Mouse (Mus musculus): Measurements from ENCODE around the gene Gm5431.

Gene Gm5431

DNA sequence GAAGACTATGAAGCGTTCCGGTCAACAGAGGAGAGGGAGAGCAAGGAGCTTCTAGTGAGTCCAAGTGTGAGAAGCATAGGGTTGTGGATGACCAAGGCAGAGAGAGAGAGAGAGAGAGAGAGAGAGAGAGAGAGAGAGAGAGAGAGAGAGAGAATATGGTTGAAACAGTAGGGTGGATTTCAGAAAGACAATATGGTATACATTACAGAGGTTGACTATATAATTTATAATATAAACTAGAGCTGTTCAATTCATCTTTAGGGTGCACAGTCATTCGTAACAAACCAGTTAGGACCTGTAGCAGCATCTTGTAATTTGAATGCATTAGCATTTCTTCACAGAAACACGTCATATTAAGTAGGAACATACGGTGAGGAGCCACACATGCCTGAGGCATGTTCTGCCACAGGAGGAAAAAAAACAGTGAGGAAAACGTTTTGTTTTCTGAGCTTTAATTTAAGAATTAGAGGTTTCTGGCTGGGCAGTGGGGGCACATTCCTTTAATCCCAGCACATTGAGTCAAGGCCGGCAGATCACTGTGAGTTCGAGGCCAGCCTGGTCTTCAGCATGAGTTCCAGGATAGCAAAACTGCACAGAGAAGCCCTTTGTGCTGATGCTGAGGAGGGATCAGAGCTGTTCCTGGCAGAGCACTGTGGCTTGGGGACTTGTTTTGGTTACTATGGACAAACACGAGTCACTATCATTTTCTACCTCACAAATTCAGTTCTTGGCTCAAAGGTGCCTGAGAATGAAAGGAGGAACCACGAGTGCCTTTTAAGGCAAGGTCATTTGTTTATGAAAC is 62.9 kb downstream of the Gm5431 start:
- no peak for DNase-seq (ENCODE audit: low read depth, low spot score)

DNA sequence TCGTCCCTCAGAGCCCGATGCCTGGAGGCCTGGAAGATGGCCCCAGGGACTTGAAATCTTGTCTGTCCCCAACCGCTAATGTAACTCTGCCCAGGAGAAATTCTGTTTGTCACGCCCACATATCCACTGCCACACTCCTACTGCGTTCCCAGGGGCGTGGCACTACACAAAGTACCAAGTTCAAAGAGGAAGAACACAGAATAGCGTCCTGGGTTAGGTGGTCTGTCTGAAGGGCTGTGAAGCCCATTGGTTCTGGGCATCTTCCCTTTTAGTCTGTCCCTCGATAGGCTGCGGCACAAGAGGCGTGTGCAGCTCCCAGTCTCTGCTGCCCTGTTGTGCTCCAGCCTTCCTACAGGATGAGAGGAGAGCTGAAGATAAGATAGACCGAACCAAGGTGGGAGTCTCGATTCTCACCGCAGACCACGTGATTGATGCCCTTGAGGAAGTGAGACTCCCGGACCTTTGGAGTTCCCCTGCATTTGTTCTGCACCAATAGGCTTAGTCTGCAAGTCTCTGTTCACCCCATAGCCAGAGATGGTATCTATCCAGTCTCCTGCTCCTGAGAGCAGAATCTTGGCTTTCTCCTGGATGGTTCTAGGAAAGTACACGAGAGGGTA is 63.7 kb downstream of the Gm5431 start:
- DNase-seq (ENCODE audit: low read depth, low spot score) = peak; percentile 55
